Mouse (Mus musculus) right cerebral cortex, adult 2 months (tissue): ENCODE results near the gene Rin3.
"Not testable (repeated sequence)": the region's sequence is repeated elsewhere in the genome, so short reads cannot be mapped to it uniquely, and the experiment has no call there.

Source experiments
- DNase-seq, 2 experiments: peaks; one replicate each; pipeline ENCODE4 v3.0.0; 2021 to 2022; ENCODE audit warnings: low spot score in 2 of 2

Gene Rin3

DNA sequence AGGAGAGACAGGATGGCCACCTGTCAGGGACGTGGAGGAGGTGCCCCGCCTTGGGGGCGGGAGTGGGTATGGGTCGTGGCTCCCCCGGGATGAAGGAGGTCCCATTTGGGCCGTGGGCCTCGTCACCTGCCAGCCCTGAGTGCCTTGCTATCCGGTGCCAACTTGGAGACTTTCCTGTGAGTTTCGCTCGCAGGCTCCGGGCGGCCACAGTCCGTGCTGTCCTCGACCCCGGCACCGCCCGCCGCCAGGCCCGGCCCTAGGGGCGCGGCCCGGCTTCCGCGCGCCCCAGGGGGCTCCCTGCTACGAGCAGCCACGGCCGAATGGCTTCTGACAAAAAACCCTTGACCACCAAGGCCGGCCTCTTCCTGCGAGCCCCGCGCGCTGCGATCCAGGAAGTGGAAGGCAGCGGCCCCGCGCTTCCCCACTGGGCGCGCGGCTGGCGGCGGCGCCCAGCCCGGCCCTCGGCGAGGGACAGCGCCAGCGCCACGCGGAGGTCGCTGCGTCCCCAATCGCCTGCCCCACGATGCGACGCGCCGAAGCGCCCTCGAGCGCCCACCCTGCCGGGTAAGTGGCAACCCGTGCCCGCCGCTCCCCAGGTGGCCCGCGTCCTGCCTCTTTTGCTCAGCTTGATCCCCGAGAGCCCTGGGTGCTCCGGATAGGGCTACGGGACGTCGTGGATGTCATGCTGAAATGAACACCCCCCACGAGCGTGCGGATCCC, at the start of gene Rin3:
Rin3 (plus strand) TSS at position 286 of the 720 bp plus-strand sequence.
- no peak for DNase-seq

DNA sequence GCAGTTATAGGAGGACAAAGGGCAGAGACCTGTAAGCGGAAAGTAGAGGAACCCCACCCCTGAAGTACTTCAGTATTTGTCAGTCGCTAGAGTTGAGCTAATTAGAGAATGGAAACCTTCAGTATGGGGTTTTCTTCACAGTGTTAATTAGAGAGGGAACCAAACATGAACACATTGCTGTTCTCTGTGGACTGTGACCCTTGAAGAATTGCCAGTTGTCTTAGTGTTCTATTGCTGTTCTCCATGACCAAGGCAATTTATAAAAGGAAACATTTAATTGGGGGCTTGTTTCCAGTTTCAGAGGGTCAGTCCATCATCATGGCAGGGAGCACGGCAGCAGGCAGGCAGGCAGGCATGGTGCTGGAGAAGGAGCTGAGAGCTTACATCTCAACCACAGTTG, 47.3 kb upstream of the Rin3 start:
- DNase-seq = no peak

DNA sequence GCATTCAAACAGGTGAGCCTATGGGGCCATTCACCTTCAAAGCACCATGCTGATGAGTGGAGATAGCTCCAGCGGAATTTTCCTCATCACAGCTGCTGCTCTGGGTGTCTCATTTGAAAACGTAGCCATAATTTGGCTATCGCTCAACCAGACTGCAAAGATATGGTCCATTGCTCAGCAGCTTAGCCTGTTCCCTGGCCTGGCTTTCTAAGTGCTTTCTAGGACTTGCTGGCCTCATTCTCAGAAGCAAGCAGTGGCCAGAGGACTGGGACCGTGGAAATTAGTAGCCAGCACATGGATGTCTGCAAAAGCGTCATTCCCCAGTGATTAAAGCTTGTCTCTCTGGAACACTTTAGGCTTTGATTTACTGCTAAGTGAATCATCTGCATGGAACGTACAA, 46.5 kb upstream of the Rin3 start:
- no peak for DNase-seq

DNA sequence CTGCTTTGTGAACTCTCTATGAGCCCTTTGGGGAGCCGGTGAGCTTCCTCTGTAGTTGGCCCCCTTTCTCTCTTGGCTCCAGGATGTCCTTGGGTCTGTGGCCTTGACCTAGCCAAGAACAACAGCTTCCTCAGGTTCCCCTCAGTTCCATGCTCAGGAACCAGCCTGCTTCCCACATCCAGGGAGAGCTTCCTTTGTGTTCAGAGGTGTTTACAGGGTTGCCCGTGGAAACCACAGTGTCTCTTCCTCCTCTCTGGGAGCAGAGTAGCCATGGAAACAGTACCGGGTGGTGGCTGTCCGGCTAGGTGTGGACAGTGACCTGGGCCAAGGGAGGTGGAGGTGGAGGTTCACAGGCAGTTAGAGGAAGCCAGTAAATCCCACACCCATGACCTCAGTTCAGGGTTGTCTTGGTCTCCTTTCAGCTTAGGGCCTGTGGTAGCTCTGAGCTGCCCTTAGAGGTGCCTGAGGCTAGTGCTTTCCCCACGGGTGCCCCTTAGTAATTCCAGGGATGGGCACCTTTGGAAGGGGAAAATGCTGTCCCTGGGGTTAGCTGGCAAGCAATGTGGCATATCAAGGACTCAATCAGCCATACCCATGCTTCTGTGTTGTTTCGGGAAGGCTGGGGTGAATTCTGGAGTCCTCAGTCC, 40.6 kb upstream of the Rin3 start:
- peak in 1 of 2 experiments; percentile 10 for DNase-seq

DNA sequence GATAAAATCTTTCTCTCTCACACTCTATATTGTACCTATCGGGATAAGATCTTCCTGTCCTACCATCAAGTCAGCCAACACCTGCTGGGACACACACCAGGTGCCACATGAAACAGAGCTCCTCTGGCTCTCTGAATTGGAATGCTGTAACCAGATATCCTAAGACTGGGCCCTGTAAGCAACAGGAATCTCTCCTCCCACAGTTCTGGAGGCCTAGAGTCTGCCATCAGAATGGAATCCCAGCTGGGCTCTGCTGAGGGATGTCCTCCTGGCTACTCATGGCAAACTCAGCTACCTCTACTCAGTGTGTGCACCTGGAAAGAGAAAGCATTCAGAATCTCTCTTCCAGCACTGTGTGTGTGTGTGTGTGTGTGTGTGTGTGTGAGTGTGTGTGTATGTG, 38.9 kb upstream of the Rin3 start:
- no peak for DNase-seq

DNA sequence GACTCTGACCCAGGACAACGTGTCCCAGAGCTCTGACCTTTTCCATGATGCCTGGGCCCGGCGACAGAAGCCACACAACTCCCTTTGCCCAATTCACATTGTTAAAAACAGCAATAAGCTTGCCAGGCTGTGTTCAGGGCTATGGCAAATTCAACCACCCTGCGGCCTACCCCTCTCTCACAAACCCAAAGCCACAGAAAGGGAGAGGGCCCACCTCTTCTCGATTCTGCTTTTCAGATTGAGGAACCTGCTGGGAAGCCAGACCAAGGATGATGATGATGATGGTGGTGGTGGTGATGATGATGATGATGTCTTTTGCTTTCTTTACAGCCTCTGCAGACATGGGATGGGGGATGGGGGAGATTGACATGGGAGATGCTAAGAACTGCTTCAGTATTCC, 36.6 kb upstream of the Rin3 start:
- no peak for DNase-seq

DNA sequence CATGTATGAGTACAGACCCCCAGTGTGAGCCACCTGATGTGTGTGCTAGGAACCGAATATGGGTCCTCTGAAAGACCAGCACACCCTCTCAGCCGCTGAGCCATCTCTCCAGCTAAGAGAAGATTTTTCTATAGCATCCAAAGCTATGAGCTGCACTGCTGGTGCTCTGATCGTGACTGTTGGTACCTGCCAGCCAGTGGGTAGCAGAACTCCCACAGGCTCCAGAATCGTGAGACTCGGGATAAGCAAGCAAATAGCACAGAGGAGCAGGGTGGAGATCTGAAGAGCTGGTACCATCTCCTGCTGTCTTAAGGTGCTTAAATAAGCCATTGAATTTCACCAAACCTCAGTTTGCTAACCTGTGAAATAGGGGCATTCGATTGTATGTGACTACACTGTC, 34.7 kb upstream of the Rin3 start:
- DNase-seq = peak; percentile 46 to 52

DNA sequence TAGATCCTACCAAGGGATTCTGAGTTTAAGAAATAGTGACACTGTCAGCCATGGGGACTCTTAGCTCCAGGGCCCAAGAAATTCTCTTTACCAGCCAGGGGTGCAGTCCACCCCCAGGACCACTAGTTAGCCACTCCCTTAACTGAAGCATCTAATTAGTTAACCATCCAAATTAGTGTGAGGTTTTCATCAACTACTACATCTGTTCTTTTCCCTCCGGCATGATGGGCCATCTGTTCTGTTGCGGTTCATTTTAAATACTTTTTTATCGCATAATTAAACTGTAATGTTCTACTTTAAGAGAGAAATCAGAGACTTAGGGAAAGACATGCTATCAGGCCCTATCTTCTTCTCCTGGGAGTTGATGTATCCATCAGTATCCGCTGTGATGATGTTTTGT, 32.5 kb upstream of the Rin3 start:
- DNase-seq = peak; percentile 26 to 45

DNA sequence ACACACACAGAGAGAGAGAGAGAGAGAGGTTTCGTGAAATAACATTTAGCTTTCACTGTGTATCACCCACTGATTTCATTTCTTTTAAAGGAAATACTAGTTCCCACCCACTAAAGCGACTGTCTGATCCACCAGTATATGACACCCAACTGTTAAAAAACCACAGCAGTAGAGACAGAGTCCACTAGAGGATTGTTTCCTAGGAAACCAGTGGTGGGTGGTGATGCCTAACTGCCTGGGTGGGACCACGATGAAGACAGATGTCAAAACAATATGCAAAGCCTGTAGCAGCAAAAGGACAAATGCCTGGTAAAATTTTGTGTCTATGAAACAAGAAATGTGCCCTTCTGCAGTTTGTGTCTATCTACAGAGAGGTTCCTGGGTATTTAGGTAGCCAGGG, 31.8 kb upstream of the Rin3 start:
- DNase-seq = peak; percentile 41 to 57

DNA sequence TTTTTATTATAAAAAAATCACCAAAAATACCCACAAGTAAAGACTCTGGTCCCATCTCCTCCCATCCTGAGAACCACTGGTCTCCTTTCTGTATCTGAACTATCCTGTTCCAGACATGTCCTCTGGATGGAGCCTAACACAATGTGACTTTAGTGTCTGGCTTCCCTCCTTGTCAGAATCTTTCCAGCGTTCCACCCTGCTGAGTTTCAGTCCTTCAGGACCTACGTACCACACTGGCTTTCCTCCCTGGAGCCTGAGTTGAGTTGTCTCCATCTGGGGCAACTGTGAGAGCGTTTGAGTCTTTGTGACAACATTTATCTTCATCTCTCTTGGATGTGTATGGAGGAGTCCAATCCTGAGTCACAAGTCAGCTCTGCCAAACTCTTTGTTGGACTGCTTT, 30.9 kb upstream of the Rin3 start:
- DNase-seq = peak in 1 of 2 experiments; percentile 23

DNA sequence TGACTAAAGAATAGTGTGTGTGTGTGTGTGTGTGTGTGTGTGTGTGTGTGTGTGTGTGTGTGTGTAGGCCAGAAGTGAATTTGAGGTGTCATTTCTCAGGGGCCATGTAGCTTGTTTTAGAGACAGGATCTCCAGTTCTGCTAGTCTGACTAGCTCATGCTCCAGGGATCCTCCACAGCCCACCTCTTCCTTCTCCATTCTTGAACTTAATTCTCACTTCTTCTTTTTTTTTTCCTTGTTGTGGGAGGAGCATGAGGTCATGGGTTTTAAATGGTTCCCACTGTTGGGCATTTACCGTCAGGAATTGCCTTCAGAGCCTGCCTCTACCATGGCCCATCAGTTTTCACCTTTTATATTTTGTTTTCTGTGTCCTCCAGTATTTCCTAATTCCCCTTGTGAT, 30.3 kb upstream of the Rin3 start:
- no peak for DNase-seq

DNA sequence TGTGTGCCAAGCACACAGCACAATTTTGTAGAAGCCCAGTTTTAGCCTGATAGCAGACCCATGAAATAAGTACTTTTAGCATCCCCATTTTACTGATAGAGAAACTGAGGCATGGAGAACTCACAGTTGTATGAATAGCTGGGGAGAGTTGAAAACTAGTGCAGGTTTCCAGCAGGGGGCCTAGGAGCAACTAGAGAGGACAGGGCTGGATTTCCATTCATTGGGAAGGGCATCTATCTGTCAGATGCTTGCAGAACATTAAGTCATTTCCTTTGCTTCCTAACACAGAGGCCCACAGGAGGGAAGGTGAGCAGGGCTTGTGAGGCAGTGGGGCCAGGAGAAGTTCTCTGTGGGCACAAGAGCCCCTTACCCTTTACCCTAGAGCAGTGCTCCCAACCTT, 27.8 kb upstream of the Rin3 start:
- no peak for DNase-seq

DNA sequence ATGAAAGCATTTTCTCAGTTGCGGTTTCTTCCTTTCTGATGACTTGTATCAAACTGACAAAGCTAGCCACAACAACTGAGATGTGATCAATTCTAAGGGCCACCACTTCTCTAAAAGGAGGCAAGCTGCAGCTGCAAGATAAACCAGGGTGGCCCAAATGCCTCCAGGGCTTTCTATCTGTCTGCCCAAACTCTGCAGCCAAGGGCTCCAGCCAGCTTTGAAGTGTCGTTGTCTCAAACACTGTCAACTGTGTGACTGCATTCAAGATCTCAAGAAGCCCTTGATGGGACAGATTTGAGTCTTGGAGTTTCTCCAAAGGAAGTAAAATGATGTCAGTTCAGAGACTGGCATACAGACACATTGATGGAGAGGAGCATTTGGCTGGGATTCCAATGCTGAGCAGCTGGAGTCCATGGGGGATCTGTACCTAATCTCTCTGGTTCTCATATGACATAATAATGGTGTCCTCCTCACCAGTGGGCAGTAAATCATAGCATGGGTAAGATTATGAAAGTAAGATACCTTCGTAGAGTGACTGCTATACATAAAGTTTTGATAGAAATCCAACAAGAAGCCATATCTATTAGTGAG, 24.2 kb upstream of the Rin3 start:
- no peak for DNase-seq

DNA sequence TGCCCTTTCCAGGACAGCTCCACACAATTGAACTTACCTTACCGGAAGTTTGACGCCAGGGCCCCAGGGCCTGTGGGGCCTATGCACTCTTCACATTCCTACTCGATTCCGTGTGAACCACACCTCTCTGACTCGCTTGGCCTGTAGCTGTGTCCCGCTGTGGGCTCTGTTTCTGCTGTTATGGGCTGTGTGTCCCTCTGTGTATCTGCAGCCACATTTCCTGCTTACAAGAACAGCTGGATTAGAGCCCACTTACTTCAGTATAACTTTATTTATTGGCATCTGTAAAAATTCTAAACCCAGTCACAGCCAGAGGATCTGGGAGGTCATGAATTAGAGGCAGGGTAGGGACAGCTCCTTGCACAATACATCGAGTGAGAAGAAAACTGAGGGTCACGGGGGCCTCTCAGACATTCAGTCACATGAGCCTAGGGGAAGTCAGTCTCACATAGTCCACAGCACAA, 20.9 kb upstream of the Rin3 start:
- DNase-seq = no peak

DNA sequence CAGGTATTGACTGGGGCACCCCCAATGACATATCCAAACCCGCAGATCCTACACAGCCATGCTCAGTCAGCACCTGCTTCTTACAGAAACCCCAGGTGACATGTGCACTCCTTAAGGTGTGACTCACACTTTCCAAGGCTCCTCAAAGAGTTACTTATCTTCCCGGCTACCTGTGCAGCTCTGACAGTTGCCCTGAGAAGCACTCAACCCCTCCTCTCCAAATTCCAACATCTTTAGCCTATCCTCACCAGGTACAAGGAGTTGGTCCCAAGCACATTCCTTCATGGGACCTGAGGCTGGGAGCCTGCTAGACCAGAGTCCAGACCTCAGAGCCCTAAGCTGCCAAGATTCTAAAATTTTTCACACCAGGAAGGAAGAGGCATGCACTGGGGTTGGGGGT, 20.0 kb upstream of the Rin3 start:
- DNase-seq = no peak

DNA sequence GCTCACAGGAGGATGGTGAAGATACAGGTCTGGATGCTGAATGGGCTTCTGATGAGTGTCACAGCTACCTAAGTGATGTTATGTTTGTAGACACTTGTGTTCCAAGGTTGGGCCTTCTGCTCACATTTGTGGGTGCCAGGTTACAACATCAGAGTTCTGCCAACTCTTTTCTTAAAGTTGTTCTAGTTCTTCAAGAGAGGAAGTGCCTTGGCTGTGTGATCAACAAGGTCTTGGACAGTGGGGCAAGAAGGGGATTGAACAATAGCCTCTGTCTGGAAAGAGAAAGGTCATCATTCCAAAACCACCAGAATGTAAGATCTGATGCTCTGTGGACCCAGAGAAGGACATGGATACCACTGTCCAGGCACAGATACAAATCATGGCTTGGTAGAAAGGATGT, 19.6 kb upstream of the Rin3 start:
- DNase-seq = no peak

DNA sequence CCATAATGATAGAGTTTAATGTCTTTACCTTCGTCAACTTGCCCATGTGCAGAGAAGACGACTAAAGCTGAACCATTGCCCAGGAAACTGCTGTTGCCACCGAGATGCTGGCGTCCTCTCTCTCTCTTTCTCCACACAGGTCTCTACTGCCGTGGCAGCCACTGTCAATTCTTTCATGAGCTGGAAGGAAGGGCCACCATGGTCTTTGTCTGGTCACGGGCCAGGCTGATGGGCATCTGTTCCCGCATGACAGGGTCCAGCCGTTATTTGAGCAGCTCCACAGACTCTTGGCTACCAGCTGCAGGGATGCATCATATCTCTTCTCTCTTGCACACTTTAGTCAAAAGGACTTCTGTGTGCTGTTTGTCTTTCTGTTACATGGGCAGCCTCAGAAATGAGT, 16.4 kb upstream of the Rin3 start:
- DNase-seq = no peak

DNA sequence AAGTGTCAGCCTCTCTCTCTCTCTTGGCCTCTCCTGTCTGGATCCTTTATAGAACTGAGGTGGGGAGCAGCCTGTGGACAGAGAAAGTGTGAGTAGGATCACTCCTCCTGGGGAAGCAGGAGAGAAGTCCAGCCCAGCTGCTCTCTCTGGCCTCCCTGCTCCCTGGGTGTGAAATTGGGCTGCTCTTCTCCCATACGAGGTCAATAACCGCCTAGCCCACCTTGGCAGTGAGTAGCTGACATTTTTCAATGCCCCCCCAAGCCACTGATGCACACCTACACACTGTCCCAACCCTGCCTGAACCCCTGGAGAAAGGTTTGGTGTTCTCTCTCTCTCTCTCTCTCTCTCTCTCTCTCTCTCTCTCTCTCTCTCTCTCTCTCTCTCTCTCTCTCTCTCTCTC, 13.7 kb upstream of the Rin3 start:
- no peak for DNase-seq

DNA sequence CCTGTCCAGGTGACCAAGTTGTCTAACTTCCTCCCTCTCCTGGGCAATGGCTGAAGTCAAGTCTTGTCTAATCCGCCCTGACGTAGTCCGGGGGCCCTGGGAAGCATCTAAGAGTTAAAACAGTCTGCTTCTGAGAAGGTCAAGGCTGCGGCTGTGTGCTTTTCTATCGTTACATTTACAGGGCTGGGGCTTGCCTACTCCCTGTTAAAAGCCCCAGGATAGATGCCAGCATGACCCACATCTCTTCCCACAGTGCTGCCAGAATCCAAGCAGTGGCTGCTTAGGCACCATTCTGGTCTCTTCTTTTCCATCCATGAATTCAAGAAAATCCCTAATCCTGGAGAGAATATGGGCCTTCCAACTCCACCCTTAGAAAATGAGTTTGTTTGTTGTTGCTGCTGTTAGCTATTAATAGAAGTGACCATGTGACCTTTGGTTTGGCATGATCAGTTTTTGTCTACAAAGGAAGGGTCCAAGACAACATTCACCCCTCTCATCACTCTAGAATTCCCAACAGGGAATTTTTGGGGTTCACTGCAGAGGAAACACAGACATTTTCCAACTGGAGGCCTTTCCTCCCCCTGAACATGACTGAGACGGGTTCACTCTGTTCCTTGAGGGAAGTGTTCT, 12.0 kb upstream of the Rin3 start:
- no peak for DNase-seq

DNA sequence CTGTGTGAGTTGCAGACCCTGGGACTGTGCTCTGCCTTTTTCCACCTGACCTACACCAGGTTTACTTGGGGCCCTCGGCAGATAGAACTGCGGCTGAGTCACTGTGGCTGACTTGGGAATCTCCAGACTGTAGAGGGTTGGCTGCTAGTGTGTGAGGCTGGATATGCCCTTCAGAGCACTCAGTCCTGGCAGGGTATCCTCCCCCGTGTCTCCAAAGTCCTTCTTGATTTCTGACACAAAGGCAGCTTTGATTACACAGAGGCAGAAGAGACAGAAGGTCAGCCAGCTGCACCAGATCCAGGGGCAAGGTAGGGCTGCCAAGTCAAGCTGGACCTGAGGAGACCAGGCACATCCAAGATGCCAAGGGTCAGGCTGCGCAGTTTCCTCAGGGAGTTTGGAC, 11.4 kb upstream of the Rin3 start:
- DNase-seq = no peak

DNA sequence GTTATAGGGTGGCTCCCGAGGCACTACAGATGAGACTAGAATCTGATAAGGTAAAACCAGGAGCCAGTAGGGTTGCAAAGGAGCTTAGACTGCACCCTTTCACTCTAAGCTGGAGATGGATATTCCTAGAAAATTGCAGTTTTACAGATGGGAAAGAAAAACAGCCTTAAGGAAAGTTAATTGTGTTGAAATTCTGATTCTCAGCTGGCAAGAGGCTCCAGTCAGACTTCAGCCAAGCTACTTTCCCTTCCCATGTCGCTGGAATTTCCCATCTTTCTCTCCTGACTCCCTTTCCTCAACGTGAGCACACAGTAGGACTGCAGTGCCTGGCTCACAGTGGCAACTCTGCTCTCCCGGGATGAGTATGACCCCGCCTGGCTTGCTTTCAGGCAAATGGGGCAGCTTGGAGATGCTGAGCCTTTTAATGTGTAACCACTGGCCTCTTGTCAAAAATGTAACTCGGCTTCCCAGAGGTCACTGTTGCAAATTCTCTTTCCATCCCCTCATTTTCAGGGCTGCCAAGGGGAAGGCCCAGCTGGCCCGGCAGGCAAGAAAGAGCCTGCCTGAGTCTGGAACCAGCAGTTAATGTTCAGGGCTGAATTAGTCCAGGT, 6.9 kb upstream of the Rin3 start:
- no peak for DNase-seq

DNA sequence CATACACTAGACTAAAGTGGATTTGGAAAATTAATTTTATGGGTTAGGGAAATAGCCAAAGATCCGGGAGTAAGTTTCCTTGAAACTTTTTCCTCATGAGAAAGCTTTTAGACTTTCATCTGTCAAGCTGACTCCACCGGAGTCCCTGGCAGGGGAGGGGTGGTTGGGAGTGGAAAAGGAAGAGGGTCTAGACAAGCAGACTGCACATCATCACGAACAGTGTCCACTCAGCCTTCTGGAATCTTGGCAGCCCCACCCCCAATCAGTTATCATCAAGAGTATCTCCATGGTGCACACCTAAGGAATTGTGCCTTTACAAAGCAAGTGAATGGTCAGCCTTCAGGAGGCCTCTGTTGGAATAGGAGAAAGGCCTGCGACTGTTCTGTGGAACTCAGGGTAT, 2.6 kb upstream of the Rin3 start:
- not testable (repeated sequence) for DNase-seq
